Comparison of ENCODE assay signal across 8 mouse cellular contexts in genomic region chr13:46669620-46670271, GRCm38 (mm10). TPM values are rescaled to one million over a fixed set of nuclear protein-coding genes. Genes with fewer than 3 reads are reported as not detected.
DNase-seq lines count a peak whose midpoint lies in the region; ATAC-seq lines count a peak whose summit lies in the region.

No protein-coding gene starts in this region.

- no peaks in the 10 kb centered on the region for H3K9me3 ChIP-seq in erythroblast, embryonic 14.5 days (ENCODE audit: control insufficient read depth, low read length)
- H3K9me3 ChIP-seq in liver, embryonic 12.5 days (replicated peaks) = no peaks in the 10 kb centered on the region

- peak overlapping the region; percentile 99 for H3K9ac ChIP-seq in liver, embryonic 12.5 days

- DNase-seq in CD8-positive naive resting alpha-beta T cell, adult 2 months (ENCODE audit: low read depth in 2 of 2, low spot score in 2 of 2) = peak; percentile 14 to 28
- DNase-seq in embryo, embryonic 9.5 days (ENCODE audit: extremely low spot score) = peak; percentile 27
- DNase-seq in heart, postnatal 4 days = peak; percentile 32
- peak; percentile 22 for DNase-seq in neural tube, embryonic 10.5 days (ENCODE audit: extremely low spot score, low spot score)
- DNase-seq in thymus, postnatal 4 days = peak; percentile 76

- H3K4me3 ChIP-seq in erythroblast, embryonic 14.5 days (replicated peaks) = peak overlapping the region; percentile 97
- H3K4me3 ChIP-seq in liver, embryonic 12.5 days = peak overlapping the region; percentile 98

- ATAC-seq in erythroblast, adult 5-6 weeks (replicated peaks; ENCODE audit: low FRiP score, poor library complexity, severe bottlenecking) = no peak; the same call in 1 of the 2 replicates
- peak; percentile 64 for ATAC-seq in liver, embryonic 12.5 days

- H3K27ac ChIP-seq in liver, embryonic 12.5 days = peak overlapping the region; percentile 91

- H3K4me2 ChIP-seq in liver, embryonic 12.5 days = peak overlapping the region; percentile 96

- peaks cover 22% of the 10 kb centered on the region for H3K4me1 ChIP-seq in erythroblast, embryonic 14.5 days (ENCODE audit: control insufficient read depth)
- peaks cover 24% of the 10 kb centered on the region for H3K4me1 ChIP-seq in liver, embryonic 12.5 days

- peaks cover 17% of the 10 kb centered on the region for H3K27me3 ChIP-seq in erythroblast, embryonic 14.5 days (ENCODE audit: control insufficient read depth)
- H3K27me3 ChIP-seq in liver, embryonic 12.5 days (replicated peaks) = peaks cover 14% of the 10 kb centered on the region; the same call in 1 of the 2 replicates

- under 1% methylated on average over 36 of the region's 96 CpGs for WGBS in liver, embryonic 12.5 days (ENCODE audit: insufficient replicate concordance)

- H3K36me3 ChIP-seq in erythroblast, embryonic 14.5 days (ENCODE audit: control insufficient read depth) = peaks cover 40% of the 10 kb centered on the region
- H3K36me3 ChIP-seq in liver, embryonic 12.5 days = peaks cover 37% of the 10 kb centered on the region

RNA-seq across cellular contexts. Expression of gene Fam8a1, which starts 0.4 kb away (rescaled TPM):
- polyA plus RNA-seq in erythroblast, embryonic 14.5 days (2012) = 0.70 and 0.72 TPM in 2 replicates
- total RNA-seq in erythroblast, adult 5-6 weeks (2015; ENCODE audit: low replicate concordance) = 9.2 and 10.2 TPM in 2 replicates
- total RNA-seq in erythroblast, adult 5-6 weeks (2017; ENCODE audit: low replicate concordance) = 8.9 TPM in 2 replicates
- total RNA-seq in heart, postnatal 4 days (2021) = 10 to 100 TPM; 46.3 to 47.7 TPM
- polyA plus RNA-seq in liver, embryonic 12.5 days (2016; fragmentation: Nextera tagmentation; extraction: Ambion mirVana) = 6.6 and 7.0 TPM in 2 replicates

RNA-seq across cellular contexts. Expression of gene Nup153, which starts 58.0 kb away (rescaled TPM):
- polyA plus RNA-seq in erythroblast, embryonic 14.5 days (2012) = 0.57 and 1.6 TPM in 2 replicates
- 67.2 and 84.4 TPM in 2 replicates for total RNA-seq in erythroblast, adult 5-6 weeks (2015; ENCODE audit: low replicate concordance)
- total RNA-seq in erythroblast, adult 5-6 weeks (2017; ENCODE audit: low replicate concordance) = 93.8 and 132 TPM in 2 replicates
- 10 to 100 TPM; 59.6 to 60.6 TPM for total RNA-seq in heart, postnatal 4 days (2021)
- 38.3 and 39.0 TPM in 2 replicates for polyA plus RNA-seq in liver, embryonic 12.5 days (2016; fragmentation: Nextera tagmentation; extraction: Ambion mirVana)

Comparison
In these comparisons a context has a peak if more than half of its experiments do, and no peak if none do; other contexts are left out.
1. DNase-seq: peak in every context shown above with its lines; median percentile 76 in thymus, postnatal 4 days; 32 in heart, postnatal 4 days; 27 in embryo, embryonic 9.5 days; 22 in neural tube, embryonic 10.5 days; 21 in CD8-positive naive resting alpha-beta T cell, adult 2 months.
2. RNA of gene Fam8a1, which starts 0.4 kb away (total RNA-seq): 46.3 to 47.7 TPM in heart, postnatal 4 days; 8.9 to 10.2 TPM in erythroblast, adult 5-6 weeks; every median in the first group is over 4 times any median in the second.